Mouse (Mus musculus): ENCODE measurements around the gene Elavl4. TPM values are rescaled to one million over a fixed set of nuclear protein-coding genes. Genes with fewer than 3 reads are reported as not detected.

Elavl4 gene
- polyA plus RNA-seq, 1 experiment from 2014 or later: 18.7 TPM

DNA sequence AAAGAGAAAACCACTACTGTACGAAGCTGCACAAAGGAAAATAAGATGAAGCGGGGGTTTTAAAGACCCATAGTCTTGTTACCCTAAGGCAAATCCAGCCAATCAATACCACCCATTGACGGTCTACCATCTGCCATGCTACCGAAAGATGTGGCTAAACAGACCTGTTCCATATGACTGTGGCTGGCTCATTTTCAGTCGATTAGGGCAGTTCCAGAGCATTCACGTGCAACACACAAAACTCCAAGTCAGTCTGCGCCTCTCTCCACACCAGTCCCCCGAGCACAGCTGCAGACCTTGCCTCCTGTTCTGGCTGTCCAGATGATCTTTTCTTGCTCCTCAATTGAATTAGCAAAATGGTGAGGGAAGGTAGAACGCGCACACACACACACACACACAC is 59.2 kb downstream of the Elavl4 start:
- ATAC-seq (ENCODE audit: insufficient number of reproducible peaks, low FRiP score, low TSS enrichment, low read depth): no peak
- no peak overlapping the region for H3K27ac ChIP-seq (replicated peaks)
- H3K4me3 ChIP-seq (replicated peaks): no peak overlapping the region
- no peaks in the 10 kb centered on the region for H3K36me3 ChIP-seq
- no peak overlapping the region for H3K4me2 ChIP-seq (replicated peaks)
- no peaks in the 10 kb centered on the region for H3K27me3 ChIP-seq
- H3K4me1 ChIP-seq: no peaks in the 10 kb centered on the region
- H3K9me3 ChIP-seq (replicated peaks): no peaks in the 10 kb centered on the region
- no peak overlapping the region for H3K9ac ChIP-seq
- WGBS: 32% methylated on average over 10 of the region's 10 CpGs

DNA sequence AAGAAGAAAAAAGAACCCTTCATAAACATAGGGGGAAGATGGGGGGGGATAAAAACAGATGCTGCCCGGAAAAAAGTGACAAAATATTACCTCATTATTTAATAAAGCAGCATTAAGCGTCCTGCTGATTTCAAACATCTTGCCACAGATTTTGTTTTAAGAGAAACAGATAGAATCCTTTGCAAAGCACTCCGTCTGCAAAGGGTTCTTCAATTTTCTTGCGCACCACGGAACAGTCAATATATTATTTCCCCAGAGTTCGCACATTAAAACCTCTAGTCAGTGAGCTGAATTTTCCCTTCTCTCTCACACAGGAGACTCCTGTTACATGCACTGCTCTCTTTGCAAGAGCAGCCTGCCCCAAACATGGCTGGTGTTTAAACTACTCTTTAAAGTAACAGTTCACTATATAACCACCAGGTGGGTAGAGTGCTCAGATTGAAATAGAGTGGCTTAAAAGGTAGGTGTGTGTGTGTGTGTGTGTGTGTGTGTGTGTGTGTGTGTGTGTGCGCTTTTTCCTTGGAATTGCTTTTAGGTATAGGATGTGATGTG is 61.1 kb downstream of the Elavl4 start:
- Histone ChIP-seq H3K9ac (no peak overlapping the region), H3K9me3 (replicated peaks) (no peaks in the 10 kb centered on the region), H3K27ac (replicated peaks) (no peak overlapping the region), H3K4me3 (replicated peaks) (no peak overlapping the region), H3K36me3 (no peaks in the 10 kb centered on the region), H3K27me3 (no peaks in the 10 kb centered on the region), H3K4me2 (replicated peaks) (no peak overlapping the region), H3K4me1 (no peaks in the 10 kb centered on the region)
- WGBS: 69% methylated on average over 7 of the region's 7 CpGs
- no peak for ATAC-seq (ENCODE audit: insufficient number of reproducible peaks, low FRiP score, low TSS enrichment, low read depth)

DNA sequence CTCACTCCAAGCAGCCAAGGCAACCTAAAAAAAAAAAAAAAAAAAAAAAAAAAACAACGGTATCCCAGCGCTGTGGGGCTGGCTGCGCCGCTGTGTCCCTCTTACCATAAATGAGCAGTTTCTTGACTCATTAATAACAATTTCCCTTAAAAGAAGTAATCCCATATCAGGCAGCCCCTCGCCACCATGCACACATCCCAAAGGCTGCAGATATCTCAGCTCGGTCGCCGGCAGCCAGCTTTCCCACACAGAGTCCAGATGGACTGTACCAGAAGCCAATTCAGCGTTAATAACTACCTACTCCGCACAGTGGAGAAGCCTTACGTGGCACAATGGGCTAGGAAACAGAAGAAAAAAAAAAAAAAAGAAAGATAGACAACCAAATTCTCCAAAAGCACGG is 61.7 kb downstream of the Elavl4 start:
- 55% methylated on average over 12 of the region's 12 CpGs for WGBS
- no peaks in the 10 kb centered on the region for H3K4me1 ChIP-seq
- H3K27me3 ChIP-seq: no peaks in the 10 kb centered on the region
- ATAC-seq (ENCODE audit: insufficient number of reproducible peaks, low FRiP score, low TSS enrichment, low read depth): no peak
- no peak overlapping the region for H3K4me2 ChIP-seq (replicated peaks)
- no peak overlapping the region for H3K9ac ChIP-seq
- H3K27ac ChIP-seq (replicated peaks): no peak overlapping the region
- no peaks in the 10 kb centered on the region for H3K9me3 ChIP-seq (replicated peaks)
- H3K36me3 ChIP-seq: no peaks in the 10 kb centered on the region
- no peak overlapping the region for H3K4me3 ChIP-seq (replicated peaks)

DNA sequence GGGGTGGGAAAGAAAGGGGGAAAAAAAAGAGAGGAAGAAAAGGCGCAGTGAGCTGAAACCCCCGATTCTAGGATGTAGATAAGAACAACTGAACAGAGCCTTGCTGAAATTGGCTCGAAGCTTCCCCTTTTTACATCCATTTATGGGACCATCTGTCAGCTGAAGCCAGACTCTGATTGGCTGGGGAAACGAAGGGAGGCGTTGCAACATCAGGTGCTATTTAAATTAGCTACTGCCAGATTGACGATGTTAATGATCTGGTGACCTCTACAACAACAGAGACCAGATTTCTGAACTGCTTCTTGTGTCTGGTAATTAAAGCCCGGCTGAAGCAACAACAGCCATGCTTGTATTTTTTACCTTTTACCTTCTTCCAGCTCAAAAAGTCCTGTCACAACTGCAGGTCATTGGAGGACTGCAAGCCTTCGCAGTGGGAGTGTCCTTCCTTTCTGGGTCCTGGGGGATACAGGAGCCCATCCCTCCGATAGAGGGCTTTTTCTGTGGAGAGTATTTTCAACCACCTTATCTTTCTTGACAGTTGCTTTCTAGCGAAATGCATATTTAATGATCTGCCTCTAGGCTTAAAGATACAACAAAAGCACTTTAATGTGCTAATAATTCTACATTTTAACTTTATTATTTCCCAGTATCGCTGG is 64.2 kb downstream of the Elavl4 start:
- no peak overlapping the region for H3K27ac ChIP-seq (replicated peaks)
- H3K27me3 ChIP-seq: no peaks in the 10 kb centered on the region
- H3K9ac ChIP-seq: no peak overlapping the region
- ATAC-seq (ENCODE audit: insufficient number of reproducible peaks, low FRiP score, low TSS enrichment, low read depth): no peak
- no peaks in the 10 kb centered on the region for H3K36me3 ChIP-seq
- H3K4me1 ChIP-seq: no peaks in the 10 kb centered on the region
- no peak overlapping the region for H3K4me2 ChIP-seq (replicated peaks)
- no peak overlapping the region for H3K4me3 ChIP-seq (replicated peaks)
- no peaks in the 10 kb centered on the region for H3K9me3 ChIP-seq (replicated peaks)
- WGBS: 28% methylated on average over 11 of the region's 11 CpGs

DNA sequence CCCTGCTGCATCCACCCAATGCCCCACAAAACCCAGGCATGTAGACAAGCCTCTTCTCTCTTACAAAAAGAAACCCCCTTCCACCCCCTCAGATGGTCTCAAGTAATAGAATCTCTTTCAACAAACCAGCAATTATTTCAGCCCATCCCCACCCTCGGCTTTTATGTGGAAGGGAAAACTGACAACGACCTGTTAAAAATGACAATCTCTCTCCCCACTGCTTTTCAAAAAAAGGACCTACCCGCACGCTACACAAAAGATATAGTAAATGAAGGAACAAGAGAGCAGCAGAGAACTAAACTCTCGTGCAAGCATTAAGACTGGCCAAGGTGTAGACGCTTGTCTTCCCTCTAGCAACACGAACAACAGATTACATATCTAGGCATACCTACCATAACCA is 64.9 kb downstream of the Elavl4 start:
- Histone ChIP-seq H3K4me1 (no peaks in the 10 kb centered on the region), H3K9ac (no peak overlapping the region), H3K27ac (replicated peaks) (no peak overlapping the region), H3K36me3 (no peaks in the 10 kb centered on the region), H3K4me2 (replicated peaks) (peak overlapping the region; percentile 24), H3K27me3 (no peaks in the 10 kb centered on the region), H3K9me3 (replicated peaks) (no peaks in the 10 kb centered on the region), H3K4me3 (replicated peaks) (peak overlapping the region; percentile 16; the same call in 1 of the 2 replicates)
- WGBS: 56% methylated on average over 7 of the region's 7 CpGs
- ATAC-seq (ENCODE audit: insufficient number of reproducible peaks, low FRiP score, low TSS enrichment, low read depth): no peak

DNA sequence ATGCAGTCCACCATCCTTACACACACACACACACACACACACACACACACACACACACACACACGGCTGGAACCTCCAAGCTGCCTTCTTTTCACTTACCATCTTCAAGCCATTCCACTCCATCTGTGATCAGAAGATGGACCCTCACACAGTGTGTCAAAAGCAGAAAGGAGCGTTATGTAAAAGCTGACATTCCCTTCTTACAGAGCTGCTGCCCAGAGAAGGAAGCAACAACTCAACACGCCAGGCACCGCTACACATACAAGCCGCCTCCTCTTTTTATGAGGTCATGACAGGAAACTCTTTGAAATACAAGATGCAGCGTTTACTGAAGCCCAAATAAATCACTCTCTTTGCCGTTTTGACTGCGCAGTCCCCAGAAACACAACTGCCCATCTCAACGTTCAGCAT is 65.3 kb downstream of the Elavl4 start:
- H3K9me3 ChIP-seq (replicated peaks): no peaks in the 10 kb centered on the region
- 29% methylated on average over 9 of the region's 9 CpGs for WGBS
- peak overlapping the region; percentile 24 for H3K4me2 ChIP-seq (replicated peaks)
- H3K9ac ChIP-seq: no peak overlapping the region
- H3K36me3 ChIP-seq: no peaks in the 10 kb centered on the region
- H3K4me3 ChIP-seq (replicated peaks): peak overlapping the region; percentile 16; the same call in 1 of the 2 replicates
- ATAC-seq (ENCODE audit: insufficient number of reproducible peaks, low FRiP score, low TSS enrichment, low read depth): no peak
- H3K4me1 ChIP-seq: no peaks in the 10 kb centered on the region
- H3K27ac ChIP-seq (replicated peaks): no peak overlapping the region
- H3K27me3 ChIP-seq: no peaks in the 10 kb centered on the region

DNA sequence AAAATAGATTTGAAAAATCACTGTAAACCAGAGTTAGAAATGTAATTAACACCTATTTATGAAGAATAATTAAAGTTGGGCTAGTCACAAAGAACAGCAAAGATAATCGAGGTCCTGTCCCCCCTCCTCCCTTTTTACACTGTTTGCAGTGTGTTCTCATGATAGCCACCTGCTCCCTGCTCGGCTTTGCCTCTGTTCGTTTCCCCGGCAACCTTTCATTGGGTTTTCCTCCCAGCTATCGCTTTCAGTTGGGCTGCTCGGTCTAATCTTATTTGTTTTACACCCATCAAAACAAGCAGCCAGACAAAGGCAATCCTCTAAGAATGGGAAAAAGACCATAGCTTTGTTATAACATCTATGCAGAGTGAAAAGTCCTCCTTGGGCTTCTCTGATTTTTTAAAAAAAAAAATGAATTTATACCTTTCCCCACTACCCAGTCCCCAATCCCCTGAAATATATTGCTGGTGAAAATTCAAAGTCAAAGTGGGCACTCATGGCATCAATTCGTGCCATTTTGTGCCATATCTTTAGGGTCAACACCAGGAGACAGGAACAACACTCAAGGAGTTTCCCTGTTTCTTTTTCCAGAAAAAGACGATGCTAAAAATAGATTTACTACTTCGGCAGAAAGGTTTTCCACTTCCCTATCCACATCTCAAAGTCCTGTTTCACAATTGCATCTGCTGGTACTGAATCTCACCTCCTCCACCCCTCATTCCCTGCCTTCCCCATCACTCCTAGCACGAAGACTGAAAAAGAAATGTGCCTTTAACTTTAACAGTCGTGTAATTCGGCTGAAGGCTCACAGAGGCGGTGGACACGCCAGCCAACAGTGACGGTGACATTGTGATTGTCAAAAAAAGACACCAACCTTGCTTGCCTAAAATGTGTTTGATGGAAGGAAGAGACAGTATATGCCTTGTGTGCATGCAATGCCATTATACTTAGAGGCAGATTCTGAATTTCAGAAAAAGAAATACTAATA is 66.1 kb downstream of the Elavl4 start:
- no peak overlapping the region for H3K9ac ChIP-seq
- H3K4me1 ChIP-seq: no peaks in the 10 kb centered on the region
- H3K9me3 ChIP-seq (replicated peaks): no peaks in the 10 kb centered on the region
- no peak overlapping the region; the same call in 1 of the 2 replicates for H3K4me3 ChIP-seq (replicated peaks)
- no peak overlapping the region for H3K27ac ChIP-seq (replicated peaks)
- H3K4me2 ChIP-seq (replicated peaks): peak overlapping the region; percentile 24; the same call in 1 of the 2 replicates
- WGBS: 28% methylated on average over 15 of the region's 15 CpGs
- H3K27me3 ChIP-seq: no peaks in the 10 kb centered on the region
- no peak for ATAC-seq (ENCODE audit: insufficient number of reproducible peaks, low FRiP score, low TSS enrichment, low read depth)
- no peaks in the 10 kb centered on the region for H3K36me3 ChIP-seq

DNA sequence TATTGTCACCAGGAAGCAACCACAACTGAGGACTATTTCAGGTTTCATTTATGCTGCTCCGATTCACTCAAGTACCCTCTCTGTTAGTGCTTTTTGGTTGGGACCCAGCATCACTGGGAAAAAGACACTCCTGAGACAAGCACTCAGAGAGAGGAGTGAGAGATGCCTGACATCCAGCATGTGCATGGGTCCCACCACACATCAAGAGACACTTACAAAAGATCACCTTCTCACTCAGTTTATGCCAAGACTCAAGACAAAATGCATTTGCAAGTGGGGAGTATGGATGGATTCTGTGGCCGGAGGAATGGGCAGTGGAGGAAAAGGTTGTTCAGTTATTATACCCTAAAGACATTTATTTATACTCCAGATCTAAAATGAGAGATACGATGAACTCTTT is 67.3 kb downstream of the Elavl4 start:
- Histone ChIP-seq H3K9ac (no peak overlapping the region), H3K4me2 (replicated peaks) (no peak overlapping the region), H3K9me3 (replicated peaks) (no peaks in the 10 kb centered on the region), H3K27me3 (no peaks in the 10 kb centered on the region), H3K36me3 (no peaks in the 10 kb centered on the region), H3K4me1 (no peaks in the 10 kb centered on the region), H3K4me3 (replicated peaks) (no peak overlapping the region), H3K27ac (replicated peaks) (no peak overlapping the region)
- ATAC-seq (ENCODE audit: insufficient number of reproducible peaks, low FRiP score, low TSS enrichment, low read depth): no peak
- WGBS: 82% methylated on average over 3 of the region's 3 CpGs

DNA sequence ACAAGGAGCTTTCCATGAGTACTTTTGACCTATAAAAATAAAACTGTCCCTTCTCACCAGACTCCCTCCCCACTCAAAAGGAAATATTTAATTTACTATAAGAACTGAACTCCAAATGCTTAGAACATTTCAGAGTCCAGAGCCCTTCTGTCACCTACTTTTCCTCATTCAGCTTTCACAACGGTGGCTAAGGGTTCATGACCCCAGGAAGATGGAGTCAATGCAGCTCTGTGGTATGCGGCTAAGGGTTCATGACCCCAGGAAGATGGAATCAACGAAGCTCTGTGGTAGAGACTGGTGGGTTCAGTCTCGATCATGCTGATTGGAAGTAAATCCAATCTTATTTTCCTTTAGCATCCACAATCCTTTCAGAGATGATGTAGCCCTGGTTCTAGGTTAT is 81.7 kb downstream of the Elavl4 start:
- no peak overlapping the region for H3K27ac ChIP-seq (replicated peaks)
- no peak overlapping the region for H3K4me2 ChIP-seq (replicated peaks)
- H3K9ac ChIP-seq: no peak overlapping the region
- H3K9me3 ChIP-seq (replicated peaks): no peaks in the 10 kb centered on the region
- no peak for ATAC-seq (ENCODE audit: insufficient number of reproducible peaks, low FRiP score, low TSS enrichment, low read depth)
- 15% methylated on average over 4 of the region's 4 CpGs for WGBS
- no peaks in the 10 kb centered on the region for H3K36me3 ChIP-seq
- no peaks in the 10 kb centered on the region for H3K27me3 ChIP-seq
- no peaks in the 10 kb centered on the region for H3K4me1 ChIP-seq
- H3K4me3 ChIP-seq (replicated peaks): no peak overlapping the region

DNA sequence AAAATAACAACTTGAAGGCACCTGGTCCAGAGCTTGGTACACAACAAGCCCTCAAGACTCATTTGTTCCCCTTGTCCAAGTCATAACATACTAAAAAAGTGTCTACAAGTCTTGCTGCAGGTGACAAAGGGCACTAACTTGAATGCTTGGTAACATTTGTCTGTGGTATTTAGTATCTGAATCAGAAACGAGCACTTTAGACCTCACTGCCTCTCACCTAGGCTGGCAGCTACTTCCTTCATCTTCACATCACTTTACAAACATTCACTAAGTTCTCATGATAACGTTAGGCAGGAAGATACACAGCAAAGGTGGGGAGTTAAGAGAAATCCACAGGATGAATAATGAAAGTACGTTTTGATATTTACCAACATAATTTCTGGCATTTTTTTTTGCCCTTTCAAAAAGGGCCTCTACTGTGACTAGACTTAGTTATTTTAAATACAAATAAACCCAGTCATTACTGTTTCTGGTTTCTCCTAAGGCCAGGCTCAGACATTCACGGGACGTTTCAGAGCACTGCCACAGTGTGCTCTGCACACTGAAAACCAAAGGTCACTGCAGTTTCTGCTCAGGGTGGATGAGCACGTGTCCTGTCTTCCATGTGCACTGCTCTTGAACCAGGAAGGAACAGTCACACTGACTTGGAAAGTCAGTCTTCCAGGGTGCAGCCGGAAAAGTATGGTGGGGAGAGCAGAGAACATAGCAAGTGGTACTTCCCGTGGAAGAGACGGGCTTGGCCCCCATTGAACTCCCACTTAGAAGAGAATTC is 84.7 kb downstream of the Elavl4 start:
- H3K27ac ChIP-seq (replicated peaks): no peak overlapping the region
- H3K9me3 ChIP-seq (replicated peaks): no peaks in the 10 kb centered on the region
- H3K4me1 ChIP-seq: no peaks in the 10 kb centered on the region
- no peaks in the 10 kb centered on the region for H3K36me3 ChIP-seq
- no peak for ATAC-seq (ENCODE audit: insufficient number of reproducible peaks, low FRiP score, low TSS enrichment, low read depth)
- no peak overlapping the region for H3K4me2 ChIP-seq (replicated peaks)
- 68% methylated on average over 9 of the region's 9 CpGs for WGBS
- no peak overlapping the region for H3K4me3 ChIP-seq (replicated peaks)
- no peak overlapping the region for H3K9ac ChIP-seq
- H3K27me3 ChIP-seq: no peaks in the 10 kb centered on the region
